Mouse (Mus musculus) right cerebral cortex, postnatal 4 days (tissue): Measurements from ENCODE around the gene Slc27a3.

Experiments
- DNase-seq: peaks from one replicate; pipeline ENCODE4 v3.0.0-alpha.2; 2022

Gene Slc27a3

DNA sequence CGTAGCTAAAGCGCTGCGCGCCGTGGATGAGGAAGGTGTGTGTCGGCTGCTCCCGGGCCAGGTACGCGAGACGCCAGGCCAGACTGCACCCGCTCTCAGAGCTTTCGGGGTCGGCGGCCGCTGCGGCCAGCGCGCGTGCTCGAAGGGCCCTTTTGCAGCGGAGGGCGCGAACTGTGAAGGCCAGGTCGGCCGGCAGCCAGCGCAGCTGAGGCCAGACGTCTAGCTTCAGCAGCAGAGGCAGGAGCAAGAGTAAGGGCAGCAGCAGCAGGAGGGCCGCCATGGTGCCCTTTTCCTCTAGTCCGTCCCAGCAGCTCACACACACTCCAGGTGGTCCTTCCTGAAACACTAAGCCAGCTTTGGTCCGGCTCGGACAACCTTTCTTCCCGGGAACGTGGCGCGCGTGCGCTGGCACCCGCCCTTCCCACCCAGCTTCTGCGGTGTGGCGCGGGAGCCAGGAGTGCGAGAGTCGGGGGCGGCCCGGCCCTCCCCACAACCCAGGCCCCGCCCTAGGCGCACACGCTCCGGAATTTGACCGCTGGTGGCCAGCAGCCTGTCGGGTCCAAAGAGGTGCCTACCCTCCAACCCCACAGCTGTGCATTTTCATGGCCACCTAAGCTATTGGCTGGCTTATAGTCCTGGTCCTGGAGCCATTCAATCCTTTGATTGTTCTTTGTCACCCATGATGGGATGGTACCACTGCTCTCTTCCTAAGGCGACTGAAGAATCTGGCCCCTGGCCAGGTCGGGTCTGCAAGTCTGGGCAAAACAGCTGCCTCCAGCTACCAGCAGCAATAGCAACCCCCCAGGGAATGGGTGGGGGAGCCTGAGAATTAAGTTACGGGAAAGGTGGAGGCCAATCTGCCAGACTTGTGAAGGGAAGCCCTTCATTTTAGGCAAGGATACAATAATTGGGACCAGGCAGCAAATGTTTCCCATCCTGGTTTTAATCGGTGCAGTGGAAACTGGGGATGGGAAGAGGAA is at the start of gene Slc27a3:
Slc27a3 (minus strand) TSS at position 428 of the 980 bp plus-strand sequence.
- DNase-seq: peak; percentile 66

DNA sequence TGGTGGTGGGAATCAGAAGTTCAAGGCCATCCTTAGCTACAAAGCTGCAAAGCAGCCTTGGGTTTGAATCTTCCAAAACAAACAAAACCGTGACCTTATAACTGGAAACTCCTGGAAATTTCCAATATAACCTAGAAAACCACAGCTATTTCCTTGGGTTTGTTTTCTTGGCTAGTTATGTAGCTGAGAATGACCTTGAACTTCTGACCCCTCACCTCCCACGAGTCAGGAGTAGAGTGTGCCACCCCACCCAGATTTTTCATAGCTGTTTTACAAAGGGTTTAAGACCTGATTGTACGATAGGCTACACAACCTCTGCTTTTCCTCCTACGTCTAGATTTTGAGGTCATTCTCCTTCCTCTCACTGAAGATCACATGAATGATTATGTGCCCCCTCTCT is 47.4 kb upstream of the Slc27a3 start:
- DNase-seq: no peak

DNA sequence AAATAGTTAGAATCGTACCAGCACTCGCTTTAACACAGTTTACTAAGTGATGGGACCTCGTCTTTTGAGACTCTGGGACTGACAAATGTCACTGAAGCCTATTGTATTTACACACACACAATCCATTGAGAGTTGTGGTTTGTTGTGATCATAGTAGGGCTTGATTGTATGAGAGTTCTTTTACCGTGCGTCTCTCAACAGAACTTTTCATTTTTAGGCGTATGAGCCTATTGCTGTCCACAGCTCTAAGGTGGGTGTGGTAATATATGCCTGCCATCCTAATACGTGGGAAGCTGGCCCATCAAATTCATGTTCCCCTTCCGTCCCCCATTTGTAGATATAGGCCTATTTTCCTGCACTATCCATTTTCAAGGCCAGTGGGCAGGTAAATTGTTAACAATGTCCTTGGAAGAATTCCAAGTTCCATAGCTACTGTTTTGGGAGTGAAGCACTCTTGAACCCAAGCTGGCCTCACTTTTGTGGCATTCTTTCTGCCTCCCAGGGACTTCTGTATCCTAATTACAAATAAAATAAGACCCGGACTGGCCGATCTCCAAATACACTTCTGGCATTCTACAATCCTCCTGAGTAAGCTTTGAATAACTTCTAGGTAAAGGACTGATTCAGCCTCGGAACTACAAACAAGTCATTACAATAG is 44.5 kb upstream of the Slc27a3 start:
- no peak for DNase-seq

DNA sequence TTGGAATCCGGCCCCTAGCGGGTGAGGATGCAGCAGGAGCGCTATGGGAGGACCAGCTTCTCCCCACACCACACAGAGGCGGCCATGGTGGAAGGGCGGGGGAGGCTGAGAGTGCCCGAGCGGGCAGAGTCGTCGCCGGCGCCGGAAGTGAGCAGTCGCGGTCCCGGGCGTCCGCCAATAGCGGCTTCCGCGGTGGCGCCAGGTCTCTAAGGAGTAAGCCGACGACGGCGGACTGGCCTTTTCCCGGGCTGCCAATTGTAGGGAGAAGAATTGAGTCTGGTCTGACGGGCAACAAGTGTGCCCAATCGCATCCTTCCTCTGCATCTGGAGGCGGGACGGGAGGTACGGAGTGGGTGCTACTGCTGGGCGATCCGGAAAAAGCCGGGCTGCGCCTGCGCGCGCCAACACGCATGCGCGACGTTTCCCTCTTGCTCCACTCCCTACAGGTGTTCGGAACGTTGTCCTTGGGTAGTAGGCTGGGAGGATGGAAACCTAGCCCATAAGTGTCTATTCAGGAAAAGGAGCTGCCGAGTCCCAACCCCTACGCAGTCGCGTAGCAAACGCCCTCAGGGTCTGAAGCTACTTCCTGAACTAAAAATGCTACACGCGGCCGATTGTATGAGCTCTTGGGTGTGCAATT is 43.8 kb upstream of the Slc27a3 start, which contains the start of gene Ints3:
Ints3 (minus strand) TSS at position 242 of the 640 bp plus-strand sequence.
- DNase-seq: peak; percentile 97

DNA sequence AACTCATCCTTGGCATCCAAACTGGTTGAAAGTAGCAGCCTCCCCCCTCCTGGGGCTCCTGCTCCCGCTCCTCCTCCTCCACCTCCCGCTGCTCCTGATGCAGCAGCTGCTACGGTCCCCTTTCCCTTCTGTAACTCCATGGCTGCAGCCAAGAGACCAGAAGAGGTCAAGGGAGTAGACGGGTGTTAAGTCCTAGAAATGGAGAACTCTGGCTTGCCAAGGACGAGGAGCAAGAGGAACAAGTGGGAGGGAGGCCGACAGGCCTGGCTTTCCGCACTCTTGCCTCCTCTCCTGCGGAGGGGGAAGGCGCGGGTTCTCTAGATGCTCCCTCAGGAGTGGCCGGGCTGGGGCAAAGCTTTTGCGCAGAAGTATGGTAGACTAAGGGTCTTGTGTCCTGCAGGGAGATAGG is 43.1 kb upstream of the Slc27a3 start:
- DNase-seq: peak; percentile 44

DNA sequence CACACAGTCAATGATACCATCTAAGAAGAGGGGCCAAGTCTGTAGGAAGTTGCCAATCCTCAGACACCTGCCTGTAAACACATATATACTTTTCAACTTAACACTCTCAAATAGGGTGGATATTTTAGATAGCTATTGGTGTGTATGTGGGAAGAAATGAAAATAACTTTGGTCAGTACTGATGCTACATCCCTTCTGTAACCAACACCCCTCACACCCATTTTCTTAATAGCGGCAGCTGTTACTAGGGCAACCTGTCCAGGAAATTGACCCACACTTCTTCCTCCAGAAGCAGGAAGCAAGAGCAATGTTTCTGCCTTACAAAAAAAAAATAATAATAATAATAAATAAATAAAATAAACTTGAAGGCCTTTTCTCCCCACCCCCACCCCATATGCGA is 42.6 kb upstream of the Slc27a3 start:
- DNase-seq: no peak

DNA sequence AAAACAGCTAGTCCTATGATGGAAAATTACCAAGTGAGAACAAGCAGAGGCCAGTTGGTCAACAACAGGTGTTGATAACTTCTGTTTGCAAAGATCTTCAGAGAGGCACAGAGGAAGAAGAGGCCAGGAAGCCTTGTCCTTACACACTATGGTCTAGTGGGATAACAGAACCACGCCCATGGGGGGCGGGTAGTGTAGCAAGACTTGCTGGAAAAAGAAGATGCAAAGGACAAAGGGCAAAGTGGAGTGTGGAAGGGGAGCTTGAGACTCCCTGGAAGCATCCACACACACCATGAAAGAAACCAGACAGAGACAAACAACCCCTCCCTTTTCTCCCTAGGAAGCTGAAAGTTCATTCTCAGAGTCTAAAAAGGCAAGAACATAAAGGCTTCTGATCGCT is 39.8 kb upstream of the Slc27a3 start:
- DNase-seq: no peak

DNA sequence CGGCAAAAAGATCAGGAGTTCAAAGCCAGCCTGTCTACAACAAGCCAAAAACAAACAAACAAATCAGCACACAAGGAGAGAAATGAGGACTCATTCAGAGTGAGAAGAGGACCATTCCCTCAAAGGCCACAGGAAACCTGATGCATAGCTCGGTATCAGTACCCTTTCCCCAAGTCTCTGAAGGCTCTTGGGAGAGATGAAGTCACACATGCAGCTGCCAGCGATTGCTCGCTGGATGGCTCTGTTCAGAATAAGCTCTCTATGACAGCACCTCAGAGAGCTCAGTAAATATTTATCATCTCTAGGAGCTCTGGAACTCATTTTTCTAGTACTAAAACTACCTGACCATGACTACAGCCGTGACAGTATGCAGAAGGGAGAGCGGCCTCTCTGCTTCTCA is 38.4 kb upstream of the Slc27a3 start:
- no peak for DNase-seq

DNA sequence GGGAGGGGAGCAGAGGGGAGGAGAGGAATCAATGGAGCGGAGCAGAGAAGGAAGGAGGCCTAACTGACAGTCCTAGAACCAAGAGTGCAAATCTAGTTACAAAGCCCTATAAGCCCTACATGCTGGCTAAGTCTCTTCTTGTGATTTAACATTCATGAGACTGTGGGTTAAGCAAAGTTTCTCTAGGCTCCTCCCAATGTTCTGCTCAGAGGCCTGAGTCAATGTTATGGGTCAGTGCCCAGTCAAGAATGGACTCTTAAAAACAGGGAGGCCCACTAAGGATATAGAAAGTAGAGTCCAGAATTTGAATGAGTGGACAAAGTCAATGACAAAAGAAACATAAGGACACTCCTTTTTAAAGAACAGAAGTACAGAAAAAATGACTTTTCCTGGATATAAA is 37.8 kb upstream of the Slc27a3 start:
- DNase-seq: no peak

DNA sequence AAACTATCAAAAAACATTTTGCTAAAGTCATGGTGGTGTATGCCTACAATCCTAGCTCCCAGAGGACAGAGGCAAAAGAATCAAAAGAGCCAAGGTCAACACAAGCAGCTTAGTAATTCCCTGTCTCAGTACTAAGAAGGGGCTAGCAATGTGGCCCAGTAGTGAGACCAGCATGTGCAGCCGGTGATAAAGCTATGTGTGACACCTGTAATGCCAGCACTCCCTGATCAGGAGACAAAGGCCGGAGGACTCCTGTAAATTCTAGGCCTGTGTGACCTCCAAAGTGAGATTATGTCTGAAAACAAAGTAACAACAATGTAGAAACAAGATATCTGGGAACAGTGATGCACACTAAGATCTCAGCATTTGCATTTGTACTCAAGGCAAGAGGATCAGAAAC is 35.8 kb upstream of the Slc27a3 start:
- no peak for DNase-seq

DNA sequence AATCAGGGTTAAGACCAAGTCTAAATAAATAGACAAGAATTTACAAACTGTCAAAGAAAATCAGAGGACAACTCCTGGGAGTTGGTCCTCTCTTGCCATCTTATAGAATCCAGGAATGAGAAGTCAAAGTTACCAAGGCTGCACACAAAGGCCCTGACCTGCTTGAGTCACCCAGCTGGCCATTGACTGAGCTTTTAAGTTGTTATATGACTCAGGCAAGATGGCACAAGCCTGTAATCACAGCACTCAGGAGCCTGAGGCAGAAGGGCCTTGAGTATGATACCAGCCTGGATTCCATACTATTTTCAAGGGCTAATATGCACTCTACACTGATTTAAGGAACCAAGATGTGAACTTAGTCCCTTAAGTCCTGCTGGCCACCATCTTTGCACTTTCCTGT is 33.8 kb upstream of the Slc27a3 start:
- no peak for DNase-seq

DNA sequence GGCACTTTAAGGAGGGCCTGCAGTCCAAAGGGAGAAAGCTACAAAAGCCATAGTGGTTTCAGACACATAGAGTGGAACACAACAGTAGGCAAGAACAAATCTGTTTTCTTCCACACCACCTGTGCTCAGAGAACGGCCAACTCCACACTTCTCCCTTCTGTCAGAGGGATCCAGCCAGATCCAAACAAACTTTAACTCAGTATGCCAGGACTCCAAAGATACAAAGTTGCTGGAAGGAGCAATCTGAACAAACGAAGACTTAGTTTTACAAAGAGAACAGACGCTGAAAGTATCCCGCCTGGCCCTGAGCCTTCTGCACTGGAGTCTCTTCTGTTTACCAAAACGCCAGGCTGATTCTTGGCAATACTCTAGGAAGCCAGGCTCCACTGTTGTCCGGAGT is 31.0 kb upstream of the Slc27a3 start:
- no peak for DNase-seq

DNA sequence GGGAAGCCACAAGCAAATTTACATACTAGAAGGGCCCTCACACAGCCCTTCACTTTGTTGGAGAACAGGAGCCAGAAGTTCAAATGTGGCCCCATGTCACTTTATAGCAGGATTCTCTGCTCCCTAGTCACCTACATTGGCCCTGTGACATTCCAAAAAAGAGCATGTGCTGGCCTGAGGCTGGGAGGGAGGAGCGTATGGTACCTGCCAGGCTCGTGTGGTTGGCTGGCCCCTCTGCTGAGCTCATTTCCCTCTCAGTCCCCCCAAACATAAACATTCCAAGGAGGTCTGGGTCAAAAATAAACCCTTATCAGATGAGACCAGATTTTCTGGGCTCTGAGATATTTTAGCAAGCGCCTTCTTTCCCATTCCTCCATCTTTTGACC is 23.3 kb upstream of the Slc27a3 start:
- no peak for DNase-seq

DNA sequence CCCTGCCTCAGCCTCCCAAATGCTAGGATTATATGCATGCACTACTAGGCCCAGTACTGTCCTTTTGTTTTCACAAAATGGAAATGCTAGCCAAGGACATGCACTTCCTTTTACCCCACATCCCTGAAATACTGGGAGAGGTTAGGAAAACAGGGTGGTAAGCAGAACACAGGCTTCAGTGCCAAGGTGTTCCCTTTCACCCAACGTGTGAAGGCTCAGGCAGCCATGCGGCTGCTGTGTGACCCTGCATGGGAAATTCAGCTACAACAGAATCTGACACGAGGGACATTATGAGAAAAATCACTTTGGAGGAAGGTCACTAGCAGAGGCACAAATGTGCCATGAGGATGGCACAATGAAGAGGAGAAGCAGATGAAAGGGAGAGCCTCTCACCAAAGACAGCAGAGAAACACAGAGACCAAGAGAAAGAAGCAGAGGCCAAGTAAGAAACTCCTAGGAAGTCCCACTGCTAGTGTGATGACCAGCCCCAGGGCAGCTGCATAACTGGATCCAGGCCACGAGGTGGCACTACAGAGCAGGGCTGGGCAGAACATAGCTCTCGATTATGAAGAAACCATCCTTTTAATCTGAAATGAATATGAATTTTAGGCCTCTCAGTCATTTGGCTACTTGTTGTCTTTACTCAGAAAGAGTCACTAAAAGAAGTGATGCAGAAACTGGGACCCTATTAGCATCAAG is 22.7 kb upstream of the Slc27a3 start:
- peak; percentile 72 for DNase-seq

DNA sequence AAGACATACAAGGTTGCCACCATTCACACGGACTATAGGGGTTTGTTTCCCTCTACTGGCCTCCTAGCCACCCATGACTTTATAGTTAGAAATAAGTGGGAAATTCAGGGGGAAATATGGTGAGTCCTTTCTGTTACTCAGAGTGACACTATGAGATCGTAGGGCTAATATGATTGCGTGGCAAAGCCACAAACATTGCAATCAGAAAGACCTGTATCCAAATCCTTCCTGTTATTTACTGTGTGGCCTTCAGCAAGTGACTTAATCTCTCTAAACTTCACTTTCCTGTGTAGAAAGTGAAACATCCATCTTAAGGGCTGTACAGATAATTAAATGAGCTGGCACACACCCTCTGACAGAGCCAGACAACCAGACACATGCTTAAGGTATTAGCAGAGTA is 19.0 kb upstream of the Slc27a3 start:
- no peak for DNase-seq

DNA sequence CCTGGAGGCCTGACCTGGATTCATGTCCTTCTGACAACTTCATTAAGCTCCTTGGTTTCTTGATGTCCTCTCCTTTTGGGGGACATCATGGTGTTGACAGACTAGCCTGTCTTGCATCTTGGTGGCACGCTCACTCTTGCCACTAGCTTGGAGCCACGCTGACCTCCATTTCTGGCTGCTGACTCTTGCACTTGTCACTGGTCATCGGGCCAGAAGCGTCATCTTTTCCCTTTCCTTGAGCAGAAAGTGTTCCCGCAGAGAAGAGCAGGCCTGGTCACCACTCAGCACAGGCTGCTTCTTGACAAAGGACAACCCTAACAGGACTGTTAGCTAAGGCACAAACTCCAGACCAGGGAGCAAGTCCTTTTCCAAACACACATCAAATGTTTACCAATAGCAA is 16.7 kb upstream of the Slc27a3 start:
- no peak for DNase-seq

DNA sequence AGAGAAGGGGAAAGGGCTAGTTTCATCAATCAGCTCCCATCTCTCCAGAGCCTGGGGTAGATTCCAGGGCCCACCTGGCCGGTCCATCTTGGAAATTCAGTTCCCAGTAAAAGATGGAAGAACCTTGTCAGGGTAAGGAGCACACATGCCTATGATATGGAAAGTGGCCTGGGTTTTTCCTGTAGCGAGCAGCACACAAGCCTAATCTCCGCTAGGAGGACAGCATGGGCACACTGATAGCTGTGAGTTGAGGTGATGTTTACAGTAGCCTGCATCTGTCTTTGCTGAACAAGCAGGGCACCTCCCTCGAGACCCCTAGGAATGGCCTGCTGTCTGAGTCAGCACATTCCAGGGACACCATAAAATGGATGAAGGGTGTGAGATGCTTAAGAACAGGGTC is 14.9 kb upstream of the Slc27a3 start:
- DNase-seq: no peak

DNA sequence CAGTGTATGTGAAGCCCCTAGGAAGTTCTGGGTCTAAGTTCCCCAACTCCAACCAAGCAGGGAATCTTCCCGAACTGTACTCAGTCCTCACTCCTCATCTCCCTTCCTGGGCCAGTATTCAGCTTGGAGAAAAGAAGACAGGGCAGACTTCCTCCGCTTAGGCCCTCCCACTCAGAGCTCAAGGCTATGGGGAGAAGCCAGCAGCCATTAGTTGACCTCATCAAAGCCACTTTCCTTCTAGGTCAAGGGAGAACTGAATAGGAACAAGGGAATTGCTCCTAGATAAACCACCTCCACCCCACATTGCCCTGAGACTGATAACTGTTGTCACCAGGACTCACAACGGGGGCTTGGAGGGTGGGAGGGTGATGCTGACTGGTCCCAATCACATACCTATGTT is 14.4 kb upstream of the Slc27a3 start:
- DNase-seq: no peak

DNA sequence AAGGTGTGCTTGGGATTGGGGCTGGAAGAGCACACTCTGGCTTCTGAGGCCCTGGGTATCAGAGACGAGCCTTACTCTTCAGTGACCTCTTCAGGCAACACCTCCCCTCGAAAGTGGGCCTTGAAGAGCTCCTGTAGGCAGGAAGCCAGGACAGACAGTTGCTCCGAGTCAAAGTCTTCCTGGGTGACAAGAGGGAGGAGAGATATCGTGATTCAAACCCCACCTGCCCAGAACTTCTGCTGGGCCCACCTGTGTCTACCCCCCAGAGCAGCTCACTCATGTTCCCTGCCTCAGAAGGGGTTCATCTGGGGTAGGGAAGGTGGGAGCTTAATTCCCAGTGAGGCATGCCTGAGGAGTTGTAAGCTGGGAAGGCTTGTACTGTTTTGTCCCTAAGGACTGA is 11.3 kb upstream of the Slc27a3 start:
- DNase-seq: no peak

DNA sequence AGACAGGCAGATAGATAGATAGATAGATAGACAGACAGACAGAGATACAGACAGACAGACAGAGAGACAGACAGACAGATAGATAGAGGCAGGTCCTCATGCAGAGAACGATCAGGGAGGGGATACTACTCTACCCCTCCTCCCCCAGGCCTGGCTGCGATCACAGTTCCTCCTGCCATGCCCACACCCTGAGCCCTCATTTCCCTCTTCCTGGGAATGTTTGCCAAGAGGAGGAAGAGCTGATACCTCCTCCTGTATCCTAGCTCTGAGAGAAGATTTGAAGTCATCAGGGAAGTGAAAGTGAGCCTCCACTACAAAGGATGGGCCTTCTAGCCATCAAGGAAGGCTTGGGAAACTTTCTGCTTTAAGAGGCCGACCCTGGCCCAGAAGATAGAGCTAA is 5.9 kb upstream of the Slc27a3 start:
- no peak for DNase-seq

DNA sequence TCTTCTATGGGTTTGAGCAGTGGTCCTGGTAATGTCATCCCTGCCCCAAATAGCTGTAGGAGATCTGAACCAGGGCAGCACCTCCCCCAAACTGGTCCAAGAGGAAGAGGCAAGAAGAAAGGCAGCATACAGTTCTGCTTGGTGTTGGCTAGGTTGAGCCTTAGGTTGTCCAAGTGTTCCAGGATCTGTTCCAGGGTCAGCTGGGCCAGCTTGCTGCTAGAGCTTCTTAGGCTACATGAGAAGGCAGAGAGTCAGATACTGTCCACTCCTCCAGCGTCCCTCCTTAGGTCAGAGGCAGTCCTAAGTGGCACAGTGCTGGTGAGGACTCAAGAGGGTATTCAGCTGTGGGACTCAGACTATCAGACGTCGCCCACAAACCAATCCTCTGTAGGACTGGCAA is 2.9 kb upstream of the Slc27a3 start:
- DNase-seq: no peak

DNA sequence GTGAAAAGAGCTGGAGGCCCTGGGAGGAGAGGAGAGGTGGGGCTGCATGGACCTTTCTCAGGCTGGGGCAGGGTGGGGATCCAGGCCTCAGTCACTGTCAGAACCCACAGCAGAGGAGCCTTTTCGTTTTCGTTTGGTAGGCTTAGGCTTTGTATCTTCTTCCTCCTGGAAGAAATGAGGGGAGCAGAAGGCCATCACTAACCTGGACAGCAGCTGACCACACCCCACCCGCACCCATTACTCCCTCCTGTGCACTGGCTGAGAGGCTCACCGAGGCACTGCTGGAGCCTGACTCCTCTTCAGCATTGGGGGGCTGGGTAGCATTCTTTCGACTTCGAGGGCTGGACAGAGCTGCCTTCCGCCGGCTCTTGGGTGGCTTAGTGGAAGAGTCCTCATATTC is 2.2 kb upstream of the Slc27a3 start:
- no peak for DNase-seq

DNA sequence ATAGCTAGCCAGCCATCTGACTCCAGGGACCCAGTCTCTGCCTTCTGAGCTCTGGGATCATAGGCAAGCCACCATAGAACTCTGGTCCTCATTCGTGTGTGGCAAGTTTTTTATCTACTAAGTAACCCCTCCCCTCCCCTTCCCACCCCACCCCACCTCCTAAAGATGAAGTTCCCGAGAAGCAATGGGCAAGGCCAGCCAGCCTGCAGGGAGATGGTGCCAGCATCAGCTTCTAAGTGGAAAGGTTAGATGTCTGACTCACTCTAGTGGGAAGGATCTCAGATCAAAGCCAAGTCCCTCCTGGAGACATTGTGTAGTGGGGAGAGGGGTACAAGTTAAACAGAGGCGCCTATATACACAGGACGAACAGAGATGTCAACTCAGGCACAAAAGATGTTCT is 1.3 kb upstream of the Slc27a3 start:
- no peak for DNase-seq
